Mouse (Mus musculus): Measurements from ENCODE around the gene Nr2c2.

DNA sequence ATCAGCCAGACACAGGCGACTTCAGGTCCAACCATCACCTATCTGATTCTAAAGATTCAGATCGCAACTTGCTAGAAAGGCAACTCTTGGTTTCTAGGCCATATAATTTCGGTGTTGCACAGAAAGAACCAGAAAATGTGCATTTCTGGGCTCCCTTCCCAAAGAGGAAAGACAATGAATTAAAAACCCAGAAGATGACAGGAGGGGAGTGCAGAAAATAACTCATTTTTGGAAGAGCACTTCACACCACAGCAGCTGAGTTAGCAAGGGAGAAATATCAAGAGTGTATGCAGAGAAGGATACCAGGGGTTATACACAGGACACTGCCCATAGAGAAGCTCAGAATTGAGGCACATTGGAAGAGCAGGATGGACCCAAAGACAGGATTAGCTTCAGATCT lies 6.3 kb upstream of the Nr2c2 start:
- no peak for TF ChIP-seq POLR2AphosphoS2 (IDR thresholded peaks at IDR 0.05; ENCODE audit: low read depth, low read length)
- no peak for TF ChIP-seq ZC3H11A (IDR thresholded peaks at IDR 0.05; ENCODE audit: low read depth, low read length)
- no peak for TF ChIP-seq POLR2A (IDR thresholded peaks at IDR 0.05; ENCODE audit: low read depth, low read length)
- TF ChIP-seq USF1 (IDR thresholded peaks at IDR 0.05; ENCODE audit: low read depth, low read length), result no peak
- no peak for TF ChIP-seq CTCF (conservative IDR thresholded peaks at IDR 0.05 in 1 of 2, IDR thresholded peaks at IDR 0.05 in 1 of 2; ENCODE audit: low read depth in 2 of 2, low read length in 2 of 2)
- TF ChIP-seq UBTF (IDR thresholded peaks at IDR 0.05; ENCODE audit: low read depth, low read length), result no peak
- no peak for TF ChIP-seq TCF12 (IDR thresholded peaks at IDR 0.05; ENCODE audit: low read depth, low read length)
- TF ChIP-seq NRF1 (IDR thresholded peaks at IDR 0.05; ENCODE audit: low read depth, low read length), result no peak
